In the genomic region with DNA sequence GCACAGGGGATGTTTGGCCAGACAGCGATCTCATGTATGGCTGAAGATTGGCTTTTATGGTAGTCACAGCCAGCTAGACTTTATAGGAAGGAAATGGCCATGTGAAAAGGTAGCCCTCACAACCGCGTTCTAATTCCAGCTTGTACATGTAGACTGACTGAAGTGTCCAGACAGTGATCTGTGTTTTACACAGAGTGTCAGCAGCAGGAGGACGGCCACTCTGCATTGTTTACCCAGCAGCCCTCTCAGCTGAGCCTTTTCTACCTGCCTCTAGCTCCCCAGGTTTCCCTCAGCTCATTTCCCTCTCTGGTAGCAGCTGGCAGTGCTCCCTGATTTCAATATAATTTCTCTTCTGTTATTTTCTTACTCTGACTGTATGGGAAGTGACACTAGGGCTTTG, we compare ENCODE assay signal across 7 mouse cellular contexts. TPM values are rescaled to one million over a fixed set of nuclear protein-coding genes. Genes with fewer than 3 reads are reported as not detected.
DNase-seq lines count a peak whose midpoint lies in the region; ATAC-seq lines count a peak whose summit lies in the region.
"Not testable (repeated sequence)": the region's sequence is repeated elsewhere in the genome, so short reads cannot be mapped to it uniquely, and the experiment has no call there.

No protein-coding gene starts in this region.

- not testable (repeated sequence) for DNase-seq in forebrain, embryonic 10.5 days (ENCODE audit: extremely low spot score, low spot score); hindbrain, embryonic 14.5 days (ENCODE audit: low spot score)
- DNase-seq in heart, adult 11 months: peak; percentile 28

- H3K4me2 ChIP-seq in hindbrain, embryonic 14.5 days (replicated peaks): peak overlapping the region; percentile 39
- not testable (repeated sequence) for H3K4me2 ChIP-seq in limb, embryonic 15.5 days
- peak overlapping the region; percentile 41 for H3K4me2 ChIP-seq in neural tube, embryonic 13.5 days

- peak; percentile 10; the same call in 1 of the 2 replicates for ATAC-seq in common myeloid progenitor, adult 5-6 weeks (replicated peaks; ENCODE audit: low read depth, poor library complexity, severe bottlenecking)
- ATAC-seq in hindbrain, embryonic 14.5 days (ENCODE audit: low FRiP score); limb, embryonic 15.5 days (ENCODE audit: insufficient number of reproducible peaks, low FRiP score, low TSS enrichment, low read depth): not testable (repeated sequence)
- peak; percentile 16 for ATAC-seq in megakaryocyte progenitor cell, adult 5-6 weeks (replicated peaks; ENCODE audit: poor library complexity)
- ATAC-seq in neural tube, embryonic 13.5 days (ENCODE audit: low read depth): peak; percentile 13; the same call in 1 of the 2 replicates

- not testable (repeated sequence) for H3K9ac ChIP-seq in hindbrain, embryonic 14.5 days; limb, embryonic 15.5 days; neural tube, embryonic 13.5 days

- 33% methylated on average over 3 of the region's 4 CpGs for WGBS in forebrain, embryonic 10.5 days
- 23% methylated on average over 3 of the region's 4 CpGs for WGBS in hindbrain, embryonic 14.5 days
- 12% methylated on average over 3 of the region's 4 CpGs for WGBS in limb, embryonic 15.5 days
- 13% methylated on average over 3 of the region's 4 CpGs for WGBS in neural tube, embryonic 13.5 days

- peak overlapping the region; percentile 30; the same call in 1 of the 2 replicates for H3K4me3 ChIP-seq in forebrain, embryonic 10.5 days
- not testable (repeated sequence) for H3K4me3 ChIP-seq in hindbrain, embryonic 14.5 days (replicated peaks; ENCODE audit: low read length)
- peak overlapping the region; percentile 23 for H3K4me3 ChIP-seq in limb, embryonic 15.5 days
- H3K4me3 ChIP-seq in neural tube, embryonic 13.5 days: peak overlapping the region; percentile 24

- not testable (repeated sequence) for H3K4me1 ChIP-seq in forebrain, embryonic 10.5 days; hindbrain, embryonic 14.5 days (replicated peaks; ENCODE audit: control insufficient read depth, insufficient read depth, low read length); limb, embryonic 15.5 days; neural tube, embryonic 13.5 days (replicated peaks)

- not testable (repeated sequence) for H3K9me3 ChIP-seq in forebrain, embryonic 10.5 days; hindbrain, embryonic 14.5 days (ENCODE audit: control insufficient read depth, low read length); limb, embryonic 15.5 days; neural tube, embryonic 13.5 days

- not testable (repeated sequence) for H3K27ac ChIP-seq in forebrain, embryonic 10.5 days; hindbrain, embryonic 14.5 days; limb, embryonic 15.5 days; neural tube, embryonic 13.5 days (replicated peaks)

- not testable (repeated sequence) for H3K36me3 ChIP-seq in forebrain, embryonic 10.5 days (replicated peaks); hindbrain, embryonic 14.5 days (replicated peaks; ENCODE audit: control insufficient read depth, insufficient read depth); limb, embryonic 15.5 days; neural tube, embryonic 13.5 days

- not testable (repeated sequence) for H3K27me3 ChIP-seq in forebrain, embryonic 10.5 days (ENCODE audit: poor library complexity, severe bottlenecking); hindbrain, embryonic 14.5 days (ENCODE audit: control insufficient read depth, insufficient read depth, low read length); limb, embryonic 15.5 days; neural tube, embryonic 13.5 days

RNA-seq across cellular contexts. Expression of a gene that starts 0.7 kb away (rescaled TPM):
- total RNA-seq in common myeloid progenitor, adult 5-6 weeks (2017): 2.6 and 5.9 TPM in 2 replicates
- polyA plus RNA-seq in forebrain, embryonic 10.5 days (2016; fragmentation: Nextera tagmentation; extraction: Ambion mirVana): 33.4 and 41.4 TPM in 2 replicates
- 36.3 and 46.8 TPM in 2 replicates for polyA plus RNA-seq in hindbrain, embryonic 14.5 days (2014; fragmentation: Nextera tagmentation; extraction: Ambion mirVana)
- polyA plus RNA-seq in limb, embryonic 15.5 days (2015; fragmentation: Nextera tagmentation; extraction: Ambion mirVana): 30.7 and 35.0 TPM in 2 replicates
- total RNA-seq in megakaryocyte progenitor cell, adult 5-6 weeks (2015): 3.9 and 4.7 TPM in 2 replicates
- total RNA-seq in megakaryocyte progenitor cell, adult 5-6 weeks (2017): 2.4 and 8.0 TPM in 2 replicates
- polyA plus RNA-seq in neural tube, embryonic 13.5 days (2015; fragmentation: Nextera tagmentation; extraction: Ambion mirVana): 80.0 and 85.0 TPM in 2 replicates

RNA-seq across cellular contexts. Expression of a gene that starts 53.5 kb away (rescaled TPM):
- 94.8 and 97.8 TPM in 2 replicates for total RNA-seq in common myeloid progenitor, adult 5-6 weeks (2017)
- 291 and 301 TPM in 2 replicates for polyA plus RNA-seq in forebrain, embryonic 10.5 days (2016; fragmentation: Nextera tagmentation; extraction: Ambion mirVana)
- polyA plus RNA-seq in hindbrain, embryonic 14.5 days (2014; fragmentation: Nextera tagmentation; extraction: Ambion mirVana): 290 and 320 TPM in 2 replicates
- polyA plus RNA-seq in limb, embryonic 15.5 days (2015; fragmentation: Nextera tagmentation; extraction: Ambion mirVana): 163 and 172 TPM in 2 replicates
- 140 and 153 TPM in 2 replicates for total RNA-seq in megakaryocyte progenitor cell, adult 5-6 weeks (2015)
- 129 and 141 TPM in 2 replicates for total RNA-seq in megakaryocyte progenitor cell, adult 5-6 weeks (2017)
- 340 and 377 TPM in 2 replicates for polyA plus RNA-seq in neural tube, embryonic 13.5 days (2015; fragmentation: Nextera tagmentation; extraction: Ambion mirVana)

RNA-seq across cellular contexts. Expression of a gene that starts 56.7 kb away (rescaled TPM):
- total RNA-seq in common myeloid progenitor, adult 5-6 weeks (2017): 1.1 TPM in 1 of 2 replicates, not detected in the other
- 0.24 TPM in 1 of 2 replicates, not detected in the other for polyA plus RNA-seq in forebrain, embryonic 10.5 days (2016; fragmentation: Nextera tagmentation; extraction: Ambion mirVana)
- polyA plus RNA-seq in hindbrain, embryonic 14.5 days (2014; fragmentation: Nextera tagmentation; extraction: Ambion mirVana): 0.91 and 1.0 TPM in 2 replicates
- polyA plus RNA-seq in limb, embryonic 15.5 days (2015; fragmentation: Nextera tagmentation; extraction: Ambion mirVana): 0.42 and 0.48 TPM in 2 replicates
- 0.30 TPM in 1 of 2 replicates, not detected in the other for total RNA-seq in megakaryocyte progenitor cell, adult 5-6 weeks (2015)
- 0.44 TPM in 1 of 2 replicates, not detected in the other for total RNA-seq in megakaryocyte progenitor cell, adult 5-6 weeks (2017)
- 0.83 and 1.1 TPM in 2 replicates for polyA plus RNA-seq in neural tube, embryonic 13.5 days (2015; fragmentation: Nextera tagmentation; extraction: Ambion mirVana)
